Mouse (Mus musculus) erythroblast, embryonic 14.5 days (primary cell): ENCODE data around the gene Phf14.
"Not testable (repeated sequence)": the region's sequence is repeated elsewhere in the genome, so short reads cannot be mapped to it uniquely, and the experiment has no call there.

ENCODE experiments used
- GATA1 ChIP-seq: IDR thresholded peaks from 2 replicates; pipeline ENCODE4 v1.6.1; 2012; ENCODE audit warnings: low read length, inconsistent platforms, mixed read lengths
- TAL1 ChIP-seq: IDR thresholded peaks from 3 replicates; pipeline ENCODE4 v1.6.1; 2012; ENCODE audit warnings: low read length, inconsistent platforms, mixed read lengths

DNA sequence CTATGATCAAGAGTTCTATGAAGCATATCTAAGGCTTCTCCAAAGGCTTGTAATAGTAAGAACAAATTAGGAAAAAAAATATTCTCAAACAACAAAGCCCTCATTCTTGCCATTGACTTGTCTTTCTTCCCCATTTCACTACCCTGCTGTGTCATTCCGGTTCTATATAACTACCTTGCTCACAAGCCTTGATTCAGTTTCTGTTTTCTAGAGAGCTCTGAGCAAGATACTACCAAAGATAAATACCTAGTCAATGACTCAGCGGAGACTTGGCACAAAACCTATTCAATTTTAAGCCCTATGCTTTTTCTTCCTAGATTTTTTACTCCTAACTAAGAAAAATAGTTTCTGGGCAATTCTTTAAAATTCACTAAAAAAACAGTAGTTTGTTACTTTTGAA is 32.2 kb upstream of the Phf14 start:
- not testable (repeated sequence) for TF ChIP-seq TAL1, GATA1
